Mouse (Mus musculus): Measurements from ENCODE around the gene Rev3l. TPM values are rescaled to one million over a fixed set of nuclear protein-coding genes. Genes with fewer than 3 reads are reported as not detected.

The Rev3l gene
- 10 to 100 TPM in 1 of 2 experiments, 1 to 10 TPM in 1; 9.5 to 12.9 TPM for total RNA-seq (2021)
- polyA plus RNA-seq (2012; rRNA removed): 5.9 and 13.4 TPM in 2 replicates
- long read RNA-seq, partial matches to known transcripts: 0 of 1 reads
- long read RNA-seq, other reads (novel, unspliced or antisense): 0 of 1 reads

GRCm38 (mm10) chr10:39731736-39732265, at the start of gene Rev3l:
TSS of gene Rev3l (plus strand) at chr10:39732118.
- Histone ChIP-seq H3K27ac (peak within 1 kb of the TSS; percentile 97), H3K4me3 (peak within 1 kb of the TSS; percentile 76), H3K4me1 (ENCODE audit: control insufficient read depth, insufficient read depth, low read length) (peaks cover 2% of the 10 kb centered on the region), H3K27me3 (ENCODE audit: control insufficient read depth, insufficient read depth, low read length) (no peaks in the 10 kb centered on the region), H3K79me2 (replicated peaks; ENCODE audit: control insufficient read depth, insufficient read depth, low read length) (peaks cover 3% of the 10 kb centered on the region; the same call in 1 of the 2 replicates), H3K36me3 (ENCODE audit: control insufficient read depth, insufficient read depth, low read length) (peaks cover 5% of the 10 kb centered on the region), H3K9ac (ENCODE audit: low read depth, low read length) (peak within 1 kb of the TSS; percentile 99)
- DNase-seq: peak; percentile 92 to 93
- TF ChIP-seq POLR2A (IDR thresholded peaks at IDR 0.05; ENCODE audit: insufficient read depth, low read depth, low read length): peak; percentile 54; the same call in 1 of the 2 replicates
- no peak for TF ChIP-seq CTCF (IDR thresholded peaks at IDR 0.05)
- TF ChIP-seq EP300 (IDR thresholded peaks at IDR 0.05; ENCODE audit: insufficient read depth, low read depth, low read length): no peak
- WGBS: 1% methylated on average over 42 of the region's 64 CpGs
- intact Hi-C loops (cut with DNase I): loop anchor here (1.0 to 5.0 kb wide), 5 partner anchors 74 to 561 kb away; no protein-coding TSS in a partner anchor

DNA sequence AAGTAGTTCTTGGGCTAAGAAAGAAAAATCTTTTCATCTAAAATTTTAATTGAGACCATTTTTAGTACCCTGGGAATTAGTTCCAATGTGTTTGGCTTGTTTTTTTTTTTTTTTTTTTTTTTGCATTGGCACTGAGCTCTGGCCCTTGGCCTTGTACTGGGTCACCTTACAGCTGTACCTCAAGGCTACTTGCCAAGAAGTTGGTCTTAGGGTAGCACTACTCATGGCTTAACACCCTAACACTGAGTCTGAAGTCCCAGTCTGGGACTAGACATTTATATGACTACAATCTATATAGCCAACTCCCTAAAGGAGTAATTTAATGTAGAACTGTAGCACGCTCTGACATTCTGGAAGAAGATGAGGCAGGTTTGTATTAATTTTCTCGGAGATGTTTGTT, 49.4 kb upstream of the Rev3l start:
- DNase-seq: no peak
- Histone ChIP-seq H3K36me3 (ENCODE audit: control insufficient read depth, insufficient read depth, low read length) (no peaks in the 10 kb centered on the region; the same call in 1 of the 2 replicates), H3K9ac (ENCODE audit: low read depth, low read length) (no peak overlapping the region), H3K27me3 (ENCODE audit: control insufficient read depth, insufficient read depth, low read length) (no peaks in the 10 kb centered on the region), H3K4me3 (no peak overlapping the region), H3K79me2 (replicated peaks; ENCODE audit: control insufficient read depth, insufficient read depth, low read length) (no peaks in the 10 kb centered on the region), H3K4me1 (ENCODE audit: control insufficient read depth, insufficient read depth, low read length) (peaks cover 1% of the 10 kb centered on the region; the same call in 1 of the 2 replicates), H3K27ac (no peak overlapping the region)
- TF ChIP-seq CTCF (IDR thresholded peaks at IDR 0.05) (no peak), EP300 (IDR thresholded peaks at IDR 0.05; ENCODE audit: insufficient read depth, low read depth, low read length) (no peak), POLR2A (IDR thresholded peaks at IDR 0.05; ENCODE audit: insufficient read depth, low read depth, low read length) (no peak)
- intact Hi-C loops (cut with DNase I): no loop called here
- WGBS: 87% methylated on average over 2 of the region's 2 CpGs

DNA sequence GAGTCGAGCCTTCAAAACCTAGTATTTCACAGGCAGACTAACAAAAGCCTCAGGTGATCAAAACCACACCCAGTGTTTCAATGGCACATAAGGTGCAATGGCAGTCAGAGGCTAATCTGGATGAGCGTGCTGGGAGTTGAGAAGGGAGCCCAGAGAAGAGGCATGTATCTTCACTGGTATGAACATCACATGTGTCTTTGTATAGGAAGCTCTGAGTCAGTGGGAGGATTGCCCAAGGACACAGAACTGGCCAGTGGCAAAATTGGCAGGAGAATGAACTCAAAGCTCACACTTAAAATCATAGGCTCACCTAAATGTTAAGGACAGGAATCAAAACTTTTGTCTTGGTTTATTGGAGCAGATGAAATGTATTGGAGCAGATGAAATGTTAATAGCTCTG, 48.4 kb upstream of the Rev3l start:
- intact Hi-C loops (cut with DNase I): no loop called here
- H3K27me3 ChIP-seq (ENCODE audit: control insufficient read depth, insufficient read depth, low read length): no peaks in the 10 kb centered on the region
- H3K4me1 ChIP-seq (ENCODE audit: control insufficient read depth, insufficient read depth, low read length): peaks cover 1% of the 10 kb centered on the region; the same call in 1 of the 2 replicates
- H3K36me3 ChIP-seq (ENCODE audit: control insufficient read depth, insufficient read depth, low read length): no peaks in the 10 kb centered on the region; the same call in 1 of the 2 replicates
- no peak overlapping the region for H3K9ac ChIP-seq (ENCODE audit: low read depth, low read length)
- TF ChIP-seq CTCF (IDR thresholded peaks at IDR 0.05): no peak
- no peak for TF ChIP-seq POLR2A (IDR thresholded peaks at IDR 0.05; ENCODE audit: insufficient read depth, low read depth, low read length)
- no peak for TF ChIP-seq EP300 (IDR thresholded peaks at IDR 0.05; ENCODE audit: insufficient read depth, low read depth, low read length)
- 74% methylated on average over 2 of the region's 2 CpGs for WGBS
- no peak for DNase-seq
- H3K4me3 ChIP-seq: no peak overlapping the region
- no peaks in the 10 kb centered on the region for H3K79me2 ChIP-seq (replicated peaks; ENCODE audit: control insufficient read depth, insufficient read depth, low read length)
- no peak overlapping the region for H3K27ac ChIP-seq

DNA sequence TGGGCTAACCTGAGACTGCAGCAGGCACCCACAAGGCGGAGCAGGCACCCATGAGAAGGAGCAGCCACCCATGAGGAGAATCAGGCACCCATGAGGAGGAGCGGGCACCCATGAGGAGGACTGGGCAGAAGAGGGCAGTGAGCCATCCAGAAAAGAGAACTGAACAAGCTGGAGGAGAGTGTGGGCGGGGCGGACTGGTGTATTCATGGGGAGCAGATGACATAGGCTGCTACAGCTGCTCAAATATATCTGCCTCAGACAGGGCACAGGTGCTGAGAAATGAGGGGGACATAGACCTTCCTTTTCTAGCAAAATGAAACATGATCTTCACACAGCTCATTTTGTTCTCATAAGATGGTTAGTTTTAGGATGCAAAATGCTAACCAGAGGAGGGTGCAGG, 45.1 kb upstream of the Rev3l start:
- Histone ChIP-seq H3K4me3 (no peak overlapping the region), H3K9ac (ENCODE audit: low read depth, low read length) (no peak overlapping the region), H3K27me3 (ENCODE audit: control insufficient read depth, insufficient read depth, low read length) (no peaks in the 10 kb centered on the region), H3K4me1 (ENCODE audit: control insufficient read depth, insufficient read depth, low read length) (peaks cover 2% of the 10 kb centered on the region; the same call in 1 of the 2 replicates), H3K36me3 (ENCODE audit: control insufficient read depth, insufficient read depth, low read length) (peaks cover 4% of the 10 kb centered on the region), H3K27ac (no peak overlapping the region), H3K79me2 (replicated peaks; ENCODE audit: control insufficient read depth, insufficient read depth, low read length) (no peaks in the 10 kb centered on the region)
- peak in 1 of 2 experiments; percentile 6 for DNase-seq
- WGBS: 95% methylated on average over 4 of the region's 4 CpGs
- TF ChIP-seq POLR2A (IDR thresholded peaks at IDR 0.05; ENCODE audit: insufficient read depth, low read depth, low read length): no peak
- no peak for TF ChIP-seq EP300 (IDR thresholded peaks at IDR 0.05; ENCODE audit: insufficient read depth, low read depth, low read length)
- no peak for TF ChIP-seq CTCF (IDR thresholded peaks at IDR 0.05)
- intact Hi-C loops (cut with DNase I): no loop called here

DNA sequence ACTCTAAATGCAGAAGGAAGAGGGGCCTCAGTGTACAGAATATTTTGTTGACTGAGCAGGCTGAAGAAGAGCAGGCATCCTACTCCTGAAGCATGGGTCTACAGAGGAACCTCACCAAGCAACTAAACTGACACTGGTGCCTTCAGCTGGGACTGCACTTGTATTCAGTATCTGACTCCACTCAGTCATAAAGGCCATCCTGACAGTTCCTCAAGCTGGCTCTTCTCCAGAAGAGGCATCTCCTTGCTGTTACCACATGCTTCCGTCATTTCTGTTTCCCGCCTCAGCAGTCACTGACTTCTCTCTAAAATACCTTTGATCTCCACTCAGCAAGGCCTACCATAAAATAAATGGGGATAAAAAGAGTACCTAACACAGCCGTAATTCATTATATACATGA, 44.1 kb upstream of the Rev3l start:
- Histone ChIP-seq H3K9ac (ENCODE audit: low read depth, low read length) (no peak overlapping the region), H3K79me2 (replicated peaks; ENCODE audit: control insufficient read depth, insufficient read depth, low read length) (no peaks in the 10 kb centered on the region), H3K36me3 (ENCODE audit: control insufficient read depth, insufficient read depth, low read length) (peaks cover 5% of the 10 kb centered on the region), H3K4me3 (no peak overlapping the region), H3K4me1 (ENCODE audit: control insufficient read depth, insufficient read depth, low read length) (peaks cover 3% of the 10 kb centered on the region; the same call in 1 of the 2 replicates), H3K27me3 (ENCODE audit: control insufficient read depth, insufficient read depth, low read length) (no peaks in the 10 kb centered on the region), H3K27ac (no peak overlapping the region)
- intact Hi-C loops (cut with DNase I): no loop called here
- no peak for DNase-seq
- WGBS: 83% methylated on average over 3 of the region's 3 CpGs
- TF ChIP-seq EP300 (IDR thresholded peaks at IDR 0.05; ENCODE audit: insufficient read depth, low read depth, low read length): no peak
- TF ChIP-seq CTCF (IDR thresholded peaks at IDR 0.05): no peak
- TF ChIP-seq POLR2A (IDR thresholded peaks at IDR 0.05; ENCODE audit: insufficient read depth, low read depth, low read length): no peak
